Mouse (Mus musculus) liver, embryonic 12.5 days (tissue): ENCODE results near the gene Hexb. TPM values are rescaled to one million over a fixed set of nuclear protein-coding genes. Genes with fewer than 3 reads are reported as not detected.

Experiments used
- ATAC-seq: fragments of 200-750 bp; cut with Nextera tagmentation; 2 replicates; pipeline ENCODE4 v1.8.0; 2017; ENCODE audit warnings: moderate number of reproducible peaks, mild to moderate bottlenecking, moderate library complexity
- H3K27ac ChIP-seq: fragments of 300-500 bp; sonication (generic); 2 replicates; pipeline ENCODE4 v1.5.1; 2016; ENCODE audit warnings: mild to moderate bottlenecking
- H3K27me3 ChIP-seq: fragments of 300-500 bp; sonication (generic); replicated peaks from 2 replicates; pipeline ENCODE4 v1.6.1; 2016; ENCODE audit warnings: mild to moderate bottlenecking, moderate library complexity
- H3K36me3 ChIP-seq: fragments of 300-500 bp; sonication (generic); 2 replicates; pipeline ENCODE4 v1.6.1; 2016; ENCODE audit warnings: mild to moderate bottlenecking, moderate library complexity
- H3K4me1 ChIP-seq: fragments of 300-500 bp; sonication (generic); 2 replicates; pipeline ENCODE4 v1.6.1; 2016
- H3K4me2 ChIP-seq: fragments of 300-500 bp; sonication (generic); 2 replicates; pipeline ENCODE4 v1.6.1; 2016; ENCODE audit warnings: mild to moderate bottlenecking, moderate library complexity
- H3K4me3 ChIP-seq: fragments of 300-500 bp; sonication (generic); 2 replicates; pipeline ENCODE4 v1.5.1; 2016; ENCODE audit warnings: mild to moderate bottlenecking, moderate library complexity
- H3K9ac ChIP-seq: fragments of 300-500 bp; sonication (generic); 2 replicates; pipeline ENCODE4 v1.6.1; 2016; ENCODE audit warnings: mild to moderate bottlenecking, moderate library complexity
- H3K9me3 ChIP-seq: fragments of 300-500 bp; sonication (generic); replicated peaks from 2 replicates; pipeline ENCODE4 v1.6.1; 2016; ENCODE audit warnings: mild to moderate bottlenecking, moderate library complexity
- whole genome bisulfite sequencing: fragments of 180-500 bp; shearing (Covaris S2); methylation state at CpG from one replicate; pipeline ENCODE4 v1.1.7; 2016; ENCODE audit not compliant: insufficient replicate concordance; 5-methylcytosine and 5-hydroxymethylcytosine counted together
- polyA plus RNA-seq: library from polyadenylated mRNA; unstranded; fragments of >200 nt; fragmentation: Nextera tagmentation; extraction: Ambion mirVana; gene quantifications from 2 replicates; pipeline ENCODE4 v1.2.1, GENCODE M21; 2016

The Hexb gene
- polyA plus RNA-seq, 1 experiment from 2014 or later = 14.1 TPM

GRCm38 (mm10) chr13:97220022-97220421 lies 21.9 kb upstream of the Hexb start:
- Histone ChIP-seq H3K4me3 (no peak overlapping the region), H3K27me3 (no peaks in the 10 kb centered on the region), H3K9ac (no peak overlapping the region), H3K36me3 (no peaks in the 10 kb centered on the region), H3K4me2 (no peak overlapping the region), H3K4me1 (peaks cover 5% of the 10 kb centered on the region; the same call in 1 of the 2 replicates), H3K27ac (no peak overlapping the region), H3K9me3 (no peaks in the 10 kb centered on the region)
- ATAC-seq = no peak
- 75% methylated on average over 3 of the region's 3 CpGs for WGBS

GRCm38 (mm10) chr13:97216196-97216595 lies 18.0 kb upstream of the Hexb start:
- no peak overlapping the region for H3K9ac ChIP-seq
- no peaks in the 10 kb centered on the region for H3K9me3 ChIP-seq
- no peaks in the 10 kb centered on the region for H3K27me3 ChIP-seq
- no peak for ATAC-seq
- no peak overlapping the region for H3K27ac ChIP-seq
- H3K4me1 ChIP-seq = no peaks in the 10 kb centered on the region
- no peaks in the 10 kb centered on the region for H3K36me3 ChIP-seq
- H3K4me2 ChIP-seq = no peak overlapping the region
- WGBS = 62% methylated on average over 5 of the region's 5 CpGs
- H3K4me3 ChIP-seq = no peak overlapping the region

- H3K9ac ChIP-seq = no peak overlapping the region
- H3K4me2 ChIP-seq = no peak overlapping the region
- H3K36me3 ChIP-seq = no peaks in the 10 kb centered on the region
- H3K9me3 ChIP-seq = no peaks in the 10 kb centered on the region
- H3K4me1 ChIP-seq = no peaks in the 10 kb centered on the region
- H3K27ac ChIP-seq = no peak overlapping the region
- WGBS = 63% methylated on average over 4 of the region's 4 CpGs
- no peak for ATAC-seq
- no peak overlapping the region for H3K4me3 ChIP-seq
- no peaks in the 10 kb centered on the region for H3K27me3 ChIP-seq
Observed at GRCm38 (mm10) chr13:97215563-97215962, 17.4 kb upstream of the Hexb start.

- H3K9ac ChIP-seq = no peak overlapping the region
- no peaks in the 10 kb centered on the region for H3K36me3 ChIP-seq
- H3K4me3 ChIP-seq = no peak overlapping the region
- no peak for ATAC-seq
- no peaks in the 10 kb centered on the region for H3K4me1 ChIP-seq
- H3K4me2 ChIP-seq = no peak overlapping the region
- H3K27me3 ChIP-seq = no peaks in the 10 kb centered on the region
- H3K27ac ChIP-seq = no peak overlapping the region
- H3K9me3 ChIP-seq = no peaks in the 10 kb centered on the region
- WGBS = 51% methylated on average over 3 of the region's 3 CpGs
Observed at GRCm38 (mm10) chr13:97214583-97215268, 16.6 kb upstream of the Hexb start.

- H3K4me1 ChIP-seq = peaks cover 22% of the 10 kb centered on the region
- H3K27me3 ChIP-seq = no peaks in the 10 kb centered on the region
- H3K4me2 ChIP-seq = no peak overlapping the region
- 52% methylated on average over 3 of the region's 3 CpGs for WGBS
- H3K9ac ChIP-seq = no peak overlapping the region
- no peak overlapping the region for H3K27ac ChIP-seq
- H3K9me3 ChIP-seq = no peaks in the 10 kb centered on the region
- H3K4me3 ChIP-seq = no peak overlapping the region
- ATAC-seq = no peak
- no peaks in the 10 kb centered on the region for H3K36me3 ChIP-seq
Observed at GRCm38 (mm10) chr13:97208500-97209010, 10.4 kb upstream of the Hexb start.

- no peaks in the 10 kb centered on the region for H3K36me3 ChIP-seq
- WGBS = 37% methylated on average over 7 of the region's 7 CpGs
- peaks cover 22% of the 10 kb centered on the region for H3K4me1 ChIP-seq
- H3K9me3 ChIP-seq = no peaks in the 10 kb centered on the region
- H3K4me2 ChIP-seq = no peak overlapping the region
- ATAC-seq = no peak
- H3K27ac ChIP-seq = no peak overlapping the region
- no peak overlapping the region for H3K9ac ChIP-seq
- no peaks in the 10 kb centered on the region for H3K27me3 ChIP-seq
- H3K4me3 ChIP-seq = no peak overlapping the region
Observed at GRCm38 (mm10) chr13:97208112-97208478, 9.9 kb upstream of the Hexb start.

GRCm38 (mm10) chr13:97207472-97208111 lies 9.4 kb upstream of the Hexb start:
- Histone ChIP-seq H3K36me3 (no peaks in the 10 kb centered on the region), H3K9me3 (no peaks in the 10 kb centered on the region), H3K27me3 (no peaks in the 10 kb centered on the region), H3K27ac (no peak overlapping the region), H3K4me1 (peaks cover 22% of the 10 kb centered on the region), H3K4me3 (no peak overlapping the region), H3K9ac (no peak overlapping the region), H3K4me2 (no peak overlapping the region)
- ATAC-seq = no peak
- 73% methylated on average over 7 of the region's 7 CpGs for WGBS

GRCm38 (mm10) chr13:97206046-97206445 lies 7.9 kb upstream of the Hexb start:
- WGBS = 76% methylated on average over 2 of the region's 2 CpGs
- no peak overlapping the region for H3K27ac ChIP-seq
- no peak for ATAC-seq
- no peak overlapping the region for H3K9ac ChIP-seq
- peaks cover 22% of the 10 kb centered on the region for H3K4me1 ChIP-seq
- H3K4me3 ChIP-seq = no peak overlapping the region
- H3K4me2 ChIP-seq = peak overlapping the region; percentile 66
- H3K27me3 ChIP-seq = no peaks in the 10 kb centered on the region
- H3K9me3 ChIP-seq = no peaks in the 10 kb centered on the region
- H3K36me3 ChIP-seq = no peaks in the 10 kb centered on the region

GRCm38 (mm10) chr13:97205052-97205701 lies 7.0 kb upstream of the Hexb start:
- Histone ChIP-seq H3K9ac (peak overlapping the region; percentile 28; the same call in 1 of the 2 replicates), H3K27me3 (no peaks in the 10 kb centered on the region), H3K36me3 (no peaks in the 10 kb centered on the region), H3K4me1 (peaks cover 22% of the 10 kb centered on the region), H3K4me2 (peak overlapping the region; percentile 66), H3K9me3 (no peaks in the 10 kb centered on the region), H3K4me3 (peak overlapping the region; percentile 44), H3K27ac (peak overlapping the region; percentile 70)
- WGBS = 10% methylated on average over 18 of the region's 18 CpGs
- peak; percentile 88 for ATAC-seq

GRCm38 (mm10) chr13:97201896-97202295 lies 3.7 kb upstream of the Hexb start:
- Histone ChIP-seq H3K27me3 (no peaks in the 10 kb centered on the region), H3K4me2 (no peak overlapping the region), H3K27ac (no peak overlapping the region), H3K36me3 (no peaks in the 10 kb centered on the region), H3K4me1 (peaks cover 38% of the 10 kb centered on the region), H3K4me3 (no peak overlapping the region), H3K9me3 (no peaks in the 10 kb centered on the region), H3K9ac (no peak overlapping the region)
- ATAC-seq = no peak
- WGBS = 54% methylated on average over 4 of the region's 4 CpGs

- Histone ChIP-seq H3K36me3 (no peaks in the 10 kb centered on the region), H3K4me1 (peaks cover 36% of the 10 kb centered on the region), H3K4me3 (no peak overlapping the region), H3K9me3 (no peaks in the 10 kb centered on the region), H3K4me2 (no peak overlapping the region), H3K27me3 (no peaks in the 10 kb centered on the region), H3K27ac (no peak overlapping the region), H3K9ac (no peak overlapping the region)
- no peak for ATAC-seq
- WGBS = 61% methylated on average over 7 of the region's 7 CpGs
Observed at GRCm38 (mm10) chr13:97201076-97201475, 2.9 kb upstream of the Hexb start.

- Histone ChIP-seq H3K9me3 (no peaks in the 10 kb centered on the region), H3K27ac (no peak overlapping the region), H3K27me3 (no peaks in the 10 kb centered on the region), H3K9ac (no peak overlapping the region), H3K4me1 (peaks cover 20% of the 10 kb centered on the region), H3K4me2 (no peak overlapping the region), H3K36me3 (no peaks in the 10 kb centered on the region), H3K4me3 (no peak overlapping the region)
- 62% methylated on average over 2 of the region's 2 CpGs for WGBS
- ATAC-seq = no peak
Observed at GRCm38 (mm10) chr13:97199123-97199522, 966 bp upstream of the Hexb start.
